Mouse (Mus musculus) neural tube, embryonic 11.5 days (tissue): ENCODE measurements at regions not wholly inside any gene's neighbourhood (a gene's known extent, or its start where the extent isn't known, plus 50 kb on each side); places are given as distances from the start of the nearest gene placed in this dataset.

Source experiments
- ATAC-seq: fragments of 200-750 bp; cut with Nextera tagmentation; 2 replicates; pipeline ENCODE4 v1.8.0; 2017; ENCODE audit warnings: moderate number of reproducible peaks, mild to moderate bottlenecking, moderate TSS enrichment, moderate library complexity; ENCODE audit not compliant: insufficient read depth, low FRiP score, low TSS enrichment
- DNase-seq: peaks from one replicate; pipeline ENCODE4 v3.0.0-alpha.2; 2015; ENCODE audit warnings: low spot score
- H3K27ac ChIP-seq: fragments of 300-500 bp; sonication (generic); 2 replicates; pipeline ENCODE4 v1.5.1; 2014; ENCODE audit warnings: low read depth, mild to moderate bottlenecking, low read length
- H3K27me3 ChIP-seq: fragments of 300-500 bp; sonication (generic); 2 replicates; pipeline ENCODE4 v1.6.1; 2014; ENCODE audit warnings: mild to moderate bottlenecking, low read length, mixed read lengths; ENCODE audit not compliant: control insufficient read depth, insufficient read depth
- H3K36me3 ChIP-seq: fragments of 300-500 bp; sonication (generic); 2 replicates; pipeline ENCODE4 v1.6.1; 2014; ENCODE audit warnings: mild to moderate bottlenecking, low read length, moderate library complexity, mixed read lengths; ENCODE audit not compliant: control insufficient read depth, insufficient read depth
- H3K4me1 ChIP-seq: fragments of 300-500 bp; sonication (generic); 2 replicates; pipeline ENCODE4 v1.6.1; 2014; ENCODE audit warnings: low read length, mixed read lengths; ENCODE audit not compliant: control insufficient read depth, insufficient read depth
- H3K4me2 ChIP-seq: fragments of 300-500 bp; sonication (generic); 2 replicates; pipeline ENCODE4 v1.6.1; 2014; ENCODE audit warnings: low read depth, mild to moderate bottlenecking, moderate library complexity
- H3K4me3 ChIP-seq: fragments of 300-500 bp; sonication (generic); 2 replicates; pipeline ENCODE4 v1.5.1; 2014; ENCODE audit warnings: low read depth, low read length
- H3K9ac ChIP-seq: fragments of 300-500 bp; sonication (generic); 2 replicates; pipeline ENCODE4 v1.6.1; 2014; ENCODE audit warnings: mild to moderate bottlenecking, low read length
- H3K9me3 ChIP-seq: fragments of 300-500 bp; sonication (generic); 2 replicates; pipeline ENCODE4 v1.6.1; 2016; ENCODE audit warnings: low read length; ENCODE audit not compliant: control insufficient read depth
- WGBS: fragments of 180-500 bp; shearing (Covaris S2); extraction: QIAGEN DNeasy Blood & Tissue Kit; methylation state at CpG from one replicate; pipeline ENCODE4 v1.1.7; 2014; 5-methylcytosine and 5-hydroxymethylcytosine counted together

DNA sequence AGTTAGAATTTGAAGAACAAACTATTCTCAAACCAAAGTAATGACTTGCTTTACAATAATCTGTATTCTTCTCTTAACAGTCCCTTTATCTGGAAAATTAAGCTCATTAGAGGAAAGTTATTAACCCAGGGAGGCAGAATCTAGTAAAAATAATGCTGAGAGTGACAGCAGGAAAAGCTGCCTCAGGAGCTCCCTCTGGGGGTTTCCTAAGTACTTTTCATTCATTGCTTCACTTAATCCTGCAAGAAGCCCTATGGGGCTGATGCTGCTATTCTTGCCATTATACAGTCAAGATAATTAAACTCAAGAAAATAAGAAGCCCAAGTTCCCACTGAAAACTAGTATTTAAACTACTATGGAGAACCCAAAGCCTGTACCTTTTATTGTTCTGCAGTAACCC lies 3563.9 kb upstream of the Gm7489 start:
- H3K27me3 ChIP-seq = no peaks in the 10 kb centered on the region
- ATAC-seq (no peak), DNase-seq (no peak)
- no peak overlapping the region for H3K27ac ChIP-seq
- H3K4me3 ChIP-seq = no peak overlapping the region
- H3K9me3 ChIP-seq = no peaks in the 10 kb centered on the region
- H3K4me1 ChIP-seq = no peaks in the 10 kb centered on the region
- no peak overlapping the region for H3K9ac ChIP-seq
- no peak overlapping the region for H3K4me2 ChIP-seq
- H3K36me3 ChIP-seq = no peaks in the 10 kb centered on the region

- no peaks in the 10 kb centered on the region for H3K4me1 ChIP-seq
- no peaks in the 10 kb centered on the region for H3K9me3 ChIP-seq
- no peak for ATAC-seq
- H3K4me2 ChIP-seq = no peak overlapping the region
- no peak overlapping the region for H3K27ac ChIP-seq
- H3K36me3 ChIP-seq = no peaks in the 10 kb centered on the region
- no peak for DNase-seq
- WGBS = 89% methylated on average over 5 of the region's 5 CpGs
- H3K27me3 ChIP-seq = no peaks in the 10 kb centered on the region
- H3K9ac ChIP-seq = no peak overlapping the region
- no peak overlapping the region for H3K4me3 ChIP-seq
These were observed 3539.2 kb upstream of the Gm7489 start for GRCm38 (mm10) chr15:50345536-50345935.

- H3K36me3 ChIP-seq = no peaks in the 10 kb centered on the region
- no peak overlapping the region for H3K9ac ChIP-seq
- H3K4me1 ChIP-seq = no peaks in the 10 kb centered on the region
- no peaks in the 10 kb centered on the region for H3K9me3 ChIP-seq
- WGBS = 89% methylated on average over 2 of the region's 2 CpGs
- no peak overlapping the region for H3K27ac ChIP-seq
- DNase-seq = no peak
- H3K27me3 ChIP-seq = no peaks in the 10 kb centered on the region
- no peak overlapping the region for H3K4me3 ChIP-seq
- no peak overlapping the region for H3K4me2 ChIP-seq
- ATAC-seq = no peak
These were observed 3537.8 kb upstream of the Gm7489 start for GRCm38 (mm10) chr15:50346953-50347352.

- Histone ChIP-seq H3K36me3 (no peaks in the 10 kb centered on the region), H3K4me1 (no peaks in the 10 kb centered on the region), H3K4me2 (no peak overlapping the region), H3K27me3 (no peaks in the 10 kb centered on the region), H3K4me3 (no peak overlapping the region), H3K27ac (no peak overlapping the region), H3K9me3 (no peaks in the 10 kb centered on the region), H3K9ac (no peak overlapping the region)
- 80% methylated on average over 5 of the region's 5 CpGs for WGBS
- ATAC-seq (no peak), DNase-seq (no peak)
These were observed 3524.4 kb upstream of the Gm7489 start for GRCm38 (mm10) chr15:50360033-50360988.

DNA sequence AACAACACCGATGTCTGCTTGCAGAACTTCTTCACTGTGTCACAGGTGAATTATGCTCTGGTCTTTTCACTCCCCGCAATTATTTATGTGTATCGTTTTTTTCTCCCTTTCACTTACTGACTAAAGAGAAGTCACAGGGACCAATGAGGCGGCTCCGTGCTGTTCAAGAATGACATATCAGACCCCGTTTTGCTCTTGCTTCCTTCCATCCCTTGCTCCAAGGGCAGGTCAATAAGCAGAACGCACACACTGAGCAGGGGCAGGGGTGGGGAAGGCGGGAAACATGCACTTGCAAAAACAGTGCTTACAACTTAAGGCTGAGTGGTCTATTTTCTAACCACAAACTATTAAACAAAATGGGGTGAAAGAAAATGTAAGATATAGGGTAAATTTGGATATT lies 3523.4 kb upstream of the Gm7489 start:
- H3K4me3 ChIP-seq = no peak overlapping the region
- no peaks in the 10 kb centered on the region for H3K27me3 ChIP-seq
- no peak overlapping the region for H3K27ac ChIP-seq
- no peaks in the 10 kb centered on the region for H3K9me3 ChIP-seq
- H3K4me2 ChIP-seq = no peak overlapping the region
- no peak overlapping the region for H3K9ac ChIP-seq
- WGBS = 88% methylated on average over 8 of the region's 8 CpGs
- no peaks in the 10 kb centered on the region for H3K4me1 ChIP-seq
- H3K36me3 ChIP-seq = no peaks in the 10 kb centered on the region
- DNase-seq (no peak), ATAC-seq (no peak)

- Histone ChIP-seq H3K4me3 (no peak overlapping the region), H3K9ac (no peak overlapping the region), H3K9me3 (no peaks in the 10 kb centered on the region), H3K27ac (no peak overlapping the region), H3K36me3 (no peaks in the 10 kb centered on the region), H3K4me1 (no peaks in the 10 kb centered on the region), H3K4me2 (no peak overlapping the region), H3K27me3 (no peaks in the 10 kb centered on the region)
- ATAC-seq = no peak
- DNase-seq = no peak
- 92% methylated on average over 4 of the region's 4 CpGs for WGBS
These were observed 3522.8 kb upstream of the Gm7489 start for GRCm38 (mm10) chr15:50361751-50362507.

DNA sequence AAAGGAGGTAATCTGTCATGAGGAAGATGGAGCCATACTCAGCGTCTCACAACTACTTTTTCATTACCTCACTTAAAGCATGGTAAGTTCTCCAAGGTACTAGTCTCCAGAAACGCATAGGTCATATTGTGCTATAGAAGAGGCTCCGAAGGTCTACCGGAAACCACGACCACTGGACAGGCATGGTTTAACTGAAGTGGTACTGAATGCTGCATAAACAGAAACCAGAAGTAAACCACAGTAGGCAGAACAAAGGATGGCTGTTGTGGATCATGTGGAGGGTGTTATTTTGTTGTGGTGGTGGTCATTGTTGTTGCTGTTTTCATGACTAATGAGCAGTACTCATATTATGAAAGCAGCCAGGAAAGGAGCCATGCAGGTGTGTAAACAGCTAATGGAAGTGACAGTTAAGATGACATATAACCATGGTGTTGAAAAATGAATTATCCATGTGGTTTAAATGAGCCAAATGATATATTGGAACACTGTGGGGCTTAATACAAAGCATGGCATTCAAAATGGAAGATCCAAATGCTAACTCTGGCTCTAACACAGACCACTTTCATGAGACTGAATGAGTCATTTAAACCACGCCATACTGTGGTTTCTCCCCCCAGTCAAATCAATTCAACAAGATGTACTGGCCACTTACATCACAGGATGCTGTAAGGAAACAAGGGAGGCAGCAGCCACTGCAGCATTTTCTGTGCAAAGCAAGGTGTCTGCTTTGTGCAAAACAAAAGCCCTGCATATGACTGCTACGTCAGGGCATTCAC lies 3484.5 kb upstream of the Gm7489 start:
- Histone ChIP-seq H3K27ac (no peak overlapping the region), H3K9me3 (no peaks in the 10 kb centered on the region), H3K27me3 (no peaks in the 10 kb centered on the region), H3K9ac (no peak overlapping the region), H3K36me3 (no peaks in the 10 kb centered on the region), H3K4me3 (no peak overlapping the region), H3K4me2 (no peak overlapping the region), H3K4me1 (no peaks in the 10 kb centered on the region)
- DNase-seq = no peak
- WGBS = 88% methylated on average over 7 of the region's 7 CpGs
- no peak for ATAC-seq

- 91% methylated on average over 2 of the region's 2 CpGs for WGBS
- H3K9me3 ChIP-seq = no peaks in the 10 kb centered on the region
- DNase-seq (no peak), ATAC-seq (no peak)
- H3K9ac ChIP-seq = no peak overlapping the region
- no peak overlapping the region for H3K4me3 ChIP-seq
- H3K4me1 ChIP-seq = no peaks in the 10 kb centered on the region
- H3K4me2 ChIP-seq = no peak overlapping the region
- no peaks in the 10 kb centered on the region for H3K36me3 ChIP-seq
- no peaks in the 10 kb centered on the region for H3K27me3 ChIP-seq
- no peak overlapping the region for H3K27ac ChIP-seq
These were observed 3483.3 kb upstream of the Gm7489 start for GRCm38 (mm10) chr15:50401386-50401785.
